In genomic region chr5:25609911-25610310, GRCm38 (mm10) we compare ENCODE assay signal across 10 mouse cellular contexts.
DNase-seq lines count a peak whose midpoint lies in the region; ATAC-seq and TF ChIP-seq lines count a peak whose summit lies in the region.
"Had no signal": no experiment of that assay in that cellular context is flagged by ENCODE, and none has a peak within 500 bp of the region (broad histone marks: within the 10 kb centered on the region; RNA-seq: fewer than 3 reads in every experiment).

No protein-coding gene starts in this region.

- H3K4me2 ChIP-seq in hindbrain, postnatal 0 days (ENCODE audit: low read depth, low read length): peak overlapping the region; percentile 21; the same call in 1 of the 2 replicates
- H3K4me2 ChIP-seq in neural tube, embryonic 13.5 days: no peak overlapping the region; the same call in 1 of the 2 replicates
- H3K4me2 ChIP-seq: heart, embryonic 15.5 days; lung, embryonic 15.5 days had no signal

- no peak overlapping the region for H3K9ac ChIP-seq in hindbrain, postnatal 0 days (replicated peaks; ENCODE audit: low read length)
- no peak overlapping the region for H3K9ac ChIP-seq in neural tube, embryonic 13.5 days
- H3K9ac ChIP-seq: heart, embryonic 15.5 days; lung, embryonic 15.5 days had no signal

- DNase-seq in cerebellum, adult 11-12 months: peak; percentile 59
- DNase-seq in embryo, embryonic 11 days: peak; percentile 53
- peak; percentile 78 for DNase-seq in hindbrain, postnatal 0 days (ENCODE audit: low spot score)
- no peak for DNase-seq in natural killer cell, adult 2 months (ENCODE audit: low spot score in 2 of 2)
- DNase-seq in gastrocnemius, postnatal 10 days: no peak
- DNase-seq in heart, adult 9 months (ENCODE audit: low spot score in 2 of 2): no peak
- DNase-seq: adrenal gland, adult 8-10 months had no signal

- H3K27me3 ChIP-seq in hindbrain, postnatal 0 days (ENCODE audit: insufficient read depth, low read length): no peaks in the 10 kb centered on the region
- no peaks in the 10 kb centered on the region for H3K27me3 ChIP-seq in neural tube, embryonic 13.5 days
- H3K27me3 ChIP-seq: heart, embryonic 15.5 days; lung, embryonic 15.5 days had no signal

- 5% methylated on average over 9 of the region's 9 CpGs for WGBS in hindbrain, postnatal 0 days
- 12% methylated on average over 9 of the region's 9 CpGs for WGBS in neural tube, embryonic 13.5 days

- H3K36me3 ChIP-seq in hindbrain, postnatal 0 days (ENCODE audit: insufficient read depth, low read length): no peaks in the 10 kb centered on the region
- H3K36me3 ChIP-seq in neural tube, embryonic 13.5 days: no peaks in the 10 kb centered on the region
- H3K36me3 ChIP-seq: heart, embryonic 15.5 days; lung, embryonic 15.5 days had no signal

- H3K4me3 ChIP-seq in hindbrain, postnatal 0 days (ENCODE audit: low read length): no peak overlapping the region
- no peak overlapping the region for H3K4me3 ChIP-seq in neural tube, embryonic 13.5 days
- H3K4me3 ChIP-seq: heart, embryonic 15.5 days; lung, embryonic 15.5 days had no signal

- H3K9me3 ChIP-seq in hindbrain, postnatal 0 days (ENCODE audit: low read length): no peaks in the 10 kb centered on the region
- H3K9me3 ChIP-seq in neural tube, embryonic 13.5 days: no peaks in the 10 kb centered on the region
- H3K9me3 ChIP-seq: heart, embryonic 15.5 days; lung, embryonic 15.5 days had no signal

- H3K4me1 ChIP-seq in hindbrain, postnatal 0 days (ENCODE audit: insufficient read depth, low read length): peaks cover 19% of the 10 kb centered on the region
- peaks cover 6% of the 10 kb centered on the region; the same call in 1 of the 2 replicates for H3K4me1 ChIP-seq in neural tube, embryonic 13.5 days (replicated peaks)
- H3K4me1 ChIP-seq: heart, embryonic 15.5 days; lung, embryonic 15.5 days had no signal

- peak overlapping the region; percentile 56; the same call in 1 of the 2 replicates for H3K27ac ChIP-seq in hindbrain, postnatal 0 days
- H3K27ac ChIP-seq in neural tube, embryonic 13.5 days (replicated peaks): no peak overlapping the region
- H3K27ac ChIP-seq: heart, embryonic 15.5 days; lung, embryonic 15.5 days had no signal

- peak; percentile 33; the same call in 1 of the 2 replicates for ATAC-seq in hindbrain, postnatal 0 days
- peak; percentile 60; the same call in 1 of the 2 replicates for ATAC-seq in neural tube, embryonic 13.5 days (ENCODE audit: low read depth)

- TF ChIP-seq CTCF in hindbrain, postnatal 0 days (IDR thresholded peaks at IDR 0.05; ENCODE audit: low read depth): 0 out of 2 replicates have a peak, but pooled peaks have one; percentile 12

Comparison
In these comparisons a context has a peak if more than half of its experiments do, and no peak if none do; other contexts are left out.
1. DNase-seq: peak in cerebellum, adult 11-12 months (single experiment), embryo, embryonic 11 days (single experiment) and hindbrain, postnatal 0 days (single experiment); none in natural killer cell, adult 2 months (0 of 2), gastrocnemius, postnatal 10 days (single experiment) and heart, adult 9 months (0 of 2).